Mouse (Mus musculus) cerebellum, adult 9-10 months (tissue): ENCODE results near the gene Rps11.
"Not testable (repeated sequence)": the region's sequence is repeated elsewhere in the genome, so short reads cannot be mapped to it uniquely, and the experiment has no call there.

Experiments used
- DNase-seq: peaks from one replicate; pipeline ENCODE4 v3.0.0; 2022

Gene Rps11

DNA sequence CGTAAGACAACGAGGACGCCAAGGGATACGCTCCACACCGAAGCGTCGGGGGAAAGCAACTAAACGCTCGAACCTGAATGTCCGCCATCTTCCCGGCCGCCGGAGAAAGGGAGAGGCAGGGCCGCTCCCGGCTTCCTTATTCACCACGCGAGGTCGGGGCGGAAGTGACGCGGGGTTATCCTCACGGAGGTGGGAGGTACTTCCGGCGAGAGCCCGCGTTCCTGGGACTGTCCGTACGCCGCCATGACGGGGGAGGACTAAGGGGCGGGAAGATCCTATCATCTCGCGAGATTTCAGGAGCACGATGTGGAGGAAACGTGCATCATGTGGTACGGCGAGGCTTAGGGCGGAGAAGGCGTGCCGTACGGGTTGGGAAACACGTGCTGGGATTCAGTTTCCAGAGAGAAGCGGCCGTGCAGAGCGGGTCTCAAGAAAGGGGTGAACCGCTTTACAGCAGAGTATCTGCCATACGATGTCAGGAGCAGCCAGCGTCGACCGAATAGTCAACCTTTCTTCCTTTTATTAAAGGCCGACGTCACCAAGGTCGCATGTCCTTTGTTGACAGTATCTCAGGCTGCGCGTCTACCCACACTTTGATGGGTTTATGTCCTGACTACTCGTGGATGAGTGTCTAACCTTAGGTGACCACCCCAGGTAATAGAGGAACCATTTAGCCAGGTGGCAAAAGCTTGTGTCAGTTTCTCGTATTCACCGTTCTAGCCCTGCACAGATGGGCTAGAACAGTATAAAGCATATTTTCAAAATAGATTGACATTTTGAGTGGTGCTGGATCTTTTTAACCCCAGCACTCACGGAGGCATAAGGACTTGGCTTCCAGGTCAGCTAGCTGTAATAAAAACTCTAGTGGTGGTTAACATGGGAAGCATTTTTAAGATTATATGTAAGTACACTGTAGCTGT lies at the start of gene Rps11:
Rps11 (minus strand) TSS at position 216 of the 920 bp plus-strand sequence.
- peak; percentile 99 for DNase-seq

DNA sequence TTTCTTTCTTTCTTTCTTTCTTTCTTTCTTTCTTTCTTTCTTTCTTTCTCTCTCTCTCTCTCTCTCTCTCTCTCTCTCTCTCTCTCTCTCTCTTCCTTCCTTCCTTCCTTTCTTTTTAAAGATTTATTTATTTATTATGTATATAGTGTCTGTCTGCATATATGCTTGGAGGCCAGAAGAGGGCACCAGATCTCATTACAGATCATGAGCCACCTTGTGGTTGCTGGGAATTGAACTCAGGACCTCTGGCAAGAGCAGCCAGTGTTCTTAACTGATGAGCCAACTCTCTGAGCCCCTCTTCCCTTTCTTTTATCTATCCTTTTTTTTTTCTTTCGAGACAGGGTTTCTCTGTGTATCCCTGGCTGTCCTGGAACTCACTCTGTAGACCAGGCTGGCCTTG lies 49.5 kb upstream of the Rps11 start:
- DNase-seq: not testable (repeated sequence)

DNA sequence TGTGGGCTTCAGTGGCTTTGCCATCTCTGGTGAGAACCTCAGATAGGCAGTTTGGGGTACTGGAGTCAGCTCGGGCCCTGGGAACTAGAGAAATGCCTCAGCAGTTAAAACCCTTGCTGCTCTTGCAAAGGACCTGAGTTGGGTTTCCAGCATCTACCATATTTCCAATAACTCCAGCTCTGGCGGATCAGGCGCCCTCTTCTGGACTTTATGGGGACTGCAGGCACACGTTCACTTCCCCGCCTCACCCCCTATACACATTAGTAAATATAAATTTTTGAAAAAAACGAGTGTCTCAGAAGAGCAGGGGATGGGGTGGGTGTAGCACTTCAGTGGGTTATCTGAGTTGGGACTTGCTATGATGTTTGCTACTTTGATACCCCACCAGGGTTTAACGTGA lies 48.7 kb upstream of the Rps11 start:
- DNase-seq: no peak

DNA sequence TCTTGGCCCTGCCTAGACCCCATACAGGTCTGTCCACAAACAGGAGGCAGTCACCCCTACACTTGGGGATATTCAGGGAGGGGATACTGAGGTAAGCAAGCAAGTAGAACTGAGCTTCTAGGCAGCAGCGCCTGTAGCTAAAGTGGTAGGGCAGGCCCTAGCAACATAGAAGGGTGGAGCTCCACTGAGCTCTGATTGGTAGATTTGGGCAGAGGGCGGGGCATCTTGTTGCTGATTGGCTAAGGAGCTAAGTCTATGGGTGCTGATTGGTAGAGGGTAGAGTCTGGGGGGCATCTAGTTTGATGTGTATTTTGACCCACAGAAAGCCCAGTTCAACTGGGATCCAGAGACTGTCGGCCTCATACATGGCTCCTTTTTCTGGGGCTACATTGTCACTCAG lies 45.3 kb upstream of the Rps11 start:
- peak; percentile 83 for DNase-seq

DNA sequence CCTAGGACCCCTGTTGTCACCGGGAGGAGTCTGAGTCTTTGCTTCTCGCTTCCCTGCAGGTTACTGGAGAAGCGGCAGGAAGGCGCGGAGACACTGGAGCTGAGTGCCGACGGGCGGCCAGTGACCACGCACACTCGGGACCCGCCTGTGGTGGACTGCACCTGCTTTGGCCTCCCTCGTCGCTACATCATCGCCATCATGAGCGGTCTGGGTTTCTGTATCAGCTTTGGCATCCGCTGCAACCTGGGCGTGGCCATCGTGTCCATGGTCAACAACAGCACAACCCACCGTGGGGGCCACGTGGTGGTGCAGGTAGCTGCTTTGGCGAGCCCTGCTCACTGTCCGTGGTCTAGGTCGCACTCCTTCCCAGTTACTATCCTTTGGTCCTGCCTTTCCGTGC lies 44.4 kb upstream of the Rps11 start:
- peak; percentile 81 for DNase-seq

DNA sequence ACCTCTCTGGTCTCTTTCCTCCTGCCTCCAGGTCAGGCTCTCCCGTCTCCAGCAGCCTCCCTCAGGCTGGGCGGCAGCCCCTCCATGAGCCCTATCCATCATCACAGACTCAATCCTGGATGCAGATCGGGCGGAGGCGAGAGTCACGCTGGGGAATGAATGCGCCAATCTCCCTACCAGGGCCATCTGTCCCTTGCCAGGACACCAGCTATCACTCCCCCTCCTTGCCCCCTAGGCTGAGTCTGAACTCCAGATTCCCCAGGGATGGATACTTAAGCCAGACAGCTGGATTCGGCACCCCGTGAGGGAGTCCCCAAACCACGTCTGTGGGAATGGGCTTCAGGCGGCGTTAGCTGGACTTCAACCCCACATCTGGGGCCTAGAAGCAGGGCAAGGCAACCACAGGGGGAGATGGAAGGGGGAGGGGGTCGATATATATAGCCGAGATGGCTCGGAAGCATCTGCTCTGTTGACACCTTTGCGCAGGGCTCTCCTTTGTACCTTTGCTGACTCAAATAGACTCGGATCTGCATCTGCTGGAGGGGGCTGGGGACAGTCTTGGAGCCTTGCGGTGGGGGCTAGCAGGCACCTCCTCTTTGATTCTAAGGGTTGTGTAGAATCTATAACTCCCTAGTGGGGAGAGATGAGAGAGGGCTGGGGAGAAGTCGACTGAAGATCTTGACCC lies 43.7 kb upstream of the Rps11 start:
- DNase-seq: peak; percentile 91

DNA sequence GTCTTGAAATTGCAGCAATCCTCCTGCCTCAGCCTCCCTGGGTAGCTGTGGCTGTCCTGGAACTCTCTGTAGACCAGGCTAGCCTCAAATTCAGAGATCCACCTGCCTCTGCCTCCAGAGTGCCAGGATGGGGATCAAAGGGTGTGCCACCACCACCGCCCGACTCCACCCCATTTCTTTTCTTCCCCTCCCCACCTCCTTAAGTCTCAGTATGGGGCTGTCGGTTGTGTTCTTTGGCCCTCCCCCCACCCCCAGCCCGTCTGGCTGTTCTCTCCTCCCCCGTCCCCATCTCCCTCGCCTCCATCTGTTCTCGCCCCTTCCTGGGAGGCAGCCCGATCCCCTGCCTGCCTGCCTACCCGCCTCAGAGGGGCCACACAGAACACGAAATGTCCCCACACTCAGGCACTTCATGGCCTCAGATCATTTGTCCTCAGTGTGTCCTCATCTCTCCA lies 42.7 kb upstream of the Rps11 start:
- DNase-seq: peak; percentile 77

DNA sequence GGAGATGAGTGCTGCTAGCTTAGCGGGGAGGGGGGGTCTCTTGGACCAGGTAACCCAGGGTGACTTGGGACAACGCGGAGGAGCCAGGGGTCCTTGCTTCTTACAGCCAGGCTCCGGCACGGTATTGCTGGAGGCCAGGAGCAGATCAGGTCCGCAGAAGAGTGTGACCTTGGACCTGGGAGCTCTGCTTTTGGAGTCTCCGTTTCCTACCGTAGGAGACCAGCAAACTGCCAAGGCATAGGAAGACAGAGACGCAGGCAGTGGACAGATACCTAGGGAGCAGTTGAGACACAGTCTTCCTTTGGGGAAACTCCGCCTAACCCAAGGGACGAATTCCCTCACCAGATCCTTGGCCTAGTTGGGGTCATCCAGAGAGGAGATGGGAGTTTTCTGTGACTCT lies 41.5 kb upstream of the Rps11 start:
- no peak for DNase-seq

DNA sequence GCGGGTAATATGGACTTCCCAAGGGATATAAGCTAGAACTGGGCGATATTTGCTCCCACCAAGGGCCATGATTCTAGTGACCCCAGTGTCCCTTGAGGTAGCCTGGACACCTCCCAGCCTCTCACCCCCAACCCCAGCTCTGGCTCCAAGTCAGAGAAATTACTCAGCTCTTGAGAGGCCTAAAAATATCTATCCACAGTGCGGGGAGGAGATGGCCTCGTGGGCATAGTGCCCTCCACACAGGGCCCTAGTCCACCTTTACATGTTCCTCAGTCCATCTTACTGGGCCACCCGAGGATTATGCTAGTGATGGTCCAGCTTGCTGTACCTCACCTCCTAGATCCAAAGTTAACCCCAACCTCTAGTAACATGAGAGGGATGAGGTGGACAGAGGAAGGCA lies 40.6 kb upstream of the Rps11 start:
- peak; percentile 84 for DNase-seq

DNA sequence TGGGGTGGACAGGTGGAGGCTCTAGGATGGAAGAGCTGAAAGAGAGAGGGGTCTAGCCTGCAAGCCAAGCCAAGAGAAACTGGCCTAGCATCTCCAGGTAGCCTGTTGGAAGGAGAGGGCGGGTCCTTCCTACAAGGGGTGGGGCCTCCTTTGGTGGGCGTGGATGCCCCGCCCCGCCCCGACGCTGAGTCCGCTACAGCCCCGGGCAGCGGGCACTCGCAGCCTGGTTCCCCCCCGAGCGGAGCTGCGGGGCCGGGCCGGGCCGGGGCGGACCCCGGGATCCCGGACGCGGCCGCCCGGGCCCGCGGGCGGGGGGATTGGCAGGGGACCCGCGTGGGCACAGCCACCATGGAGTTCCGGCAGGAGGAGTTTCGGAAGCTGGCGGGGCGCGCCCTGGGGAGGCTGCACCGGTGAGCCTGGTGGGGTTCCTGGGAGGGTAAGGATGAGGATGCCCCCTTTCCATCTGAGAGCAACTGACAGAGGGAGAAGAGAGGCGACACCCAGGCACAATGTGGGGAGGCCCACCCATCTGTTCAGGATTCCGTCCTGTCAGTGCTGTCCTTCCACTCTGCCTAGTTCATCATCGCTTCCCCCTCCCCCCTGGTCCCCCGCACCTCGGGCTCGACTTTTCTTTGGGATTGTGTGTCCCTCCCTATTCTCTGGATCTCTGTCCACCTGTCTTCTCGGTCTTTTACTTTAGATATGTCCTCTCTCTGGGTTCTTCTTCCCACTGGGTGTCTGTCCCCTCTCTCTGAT lies 39.7 kb upstream of the Rps11 start, which contains the start of gene Slc17a7:
Slc17a7 (plus strand) TSS at position 215 of the 756 bp plus-strand sequence.
- DNase-seq: peak; percentile 87

DNA sequence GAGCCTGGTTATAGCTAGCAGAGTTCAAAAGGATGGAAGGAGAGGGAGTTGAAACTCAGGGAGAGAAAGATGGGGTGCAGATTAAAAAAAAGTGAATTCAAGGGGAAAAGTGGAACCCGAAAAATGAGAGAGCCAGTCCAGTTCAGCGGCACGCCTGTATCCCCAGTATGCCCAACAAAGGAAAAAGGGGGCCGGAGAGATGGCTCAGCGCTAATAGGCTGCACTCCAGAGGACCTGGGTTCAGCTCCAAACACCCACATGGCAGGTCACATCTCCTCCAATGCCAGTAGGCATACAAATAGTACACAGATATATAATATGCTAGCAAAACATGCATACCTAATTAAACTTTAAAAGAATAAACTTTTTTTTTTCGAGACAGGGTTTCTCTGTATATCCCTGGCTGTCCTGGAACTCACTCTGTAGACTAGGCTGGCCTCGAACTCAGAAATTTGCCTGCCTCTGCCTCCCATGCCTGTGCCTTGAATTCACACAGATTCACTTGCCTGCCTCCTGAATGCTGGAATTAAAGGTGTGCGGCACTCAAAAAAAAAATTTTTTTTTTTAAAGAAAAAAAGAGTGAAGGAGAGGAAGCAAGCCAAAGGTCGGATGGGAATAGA lies 38.9 kb upstream of the Rps11 start:
- peak; percentile 69 for DNase-seq

DNA sequence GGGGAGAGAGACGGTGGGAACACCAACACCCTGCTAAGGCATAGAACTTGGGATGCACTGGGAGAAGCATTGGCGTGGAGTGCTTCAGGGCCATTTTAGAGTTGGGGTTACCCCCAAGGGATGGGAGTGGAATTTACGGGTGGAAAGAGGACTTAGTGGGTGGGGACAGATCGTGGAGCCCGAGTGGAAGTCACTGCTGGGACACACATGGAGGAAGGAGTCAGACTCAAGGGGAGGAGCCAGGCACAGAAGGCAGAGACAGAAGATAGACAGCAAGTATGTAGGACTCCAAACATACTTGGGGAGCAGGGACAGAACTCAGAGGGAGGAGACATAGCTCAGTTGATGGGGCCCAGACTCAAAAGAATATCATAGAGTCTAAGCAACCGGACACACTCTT lies 38.3 kb upstream of the Rps11 start:
- no peak for DNase-seq

DNA sequence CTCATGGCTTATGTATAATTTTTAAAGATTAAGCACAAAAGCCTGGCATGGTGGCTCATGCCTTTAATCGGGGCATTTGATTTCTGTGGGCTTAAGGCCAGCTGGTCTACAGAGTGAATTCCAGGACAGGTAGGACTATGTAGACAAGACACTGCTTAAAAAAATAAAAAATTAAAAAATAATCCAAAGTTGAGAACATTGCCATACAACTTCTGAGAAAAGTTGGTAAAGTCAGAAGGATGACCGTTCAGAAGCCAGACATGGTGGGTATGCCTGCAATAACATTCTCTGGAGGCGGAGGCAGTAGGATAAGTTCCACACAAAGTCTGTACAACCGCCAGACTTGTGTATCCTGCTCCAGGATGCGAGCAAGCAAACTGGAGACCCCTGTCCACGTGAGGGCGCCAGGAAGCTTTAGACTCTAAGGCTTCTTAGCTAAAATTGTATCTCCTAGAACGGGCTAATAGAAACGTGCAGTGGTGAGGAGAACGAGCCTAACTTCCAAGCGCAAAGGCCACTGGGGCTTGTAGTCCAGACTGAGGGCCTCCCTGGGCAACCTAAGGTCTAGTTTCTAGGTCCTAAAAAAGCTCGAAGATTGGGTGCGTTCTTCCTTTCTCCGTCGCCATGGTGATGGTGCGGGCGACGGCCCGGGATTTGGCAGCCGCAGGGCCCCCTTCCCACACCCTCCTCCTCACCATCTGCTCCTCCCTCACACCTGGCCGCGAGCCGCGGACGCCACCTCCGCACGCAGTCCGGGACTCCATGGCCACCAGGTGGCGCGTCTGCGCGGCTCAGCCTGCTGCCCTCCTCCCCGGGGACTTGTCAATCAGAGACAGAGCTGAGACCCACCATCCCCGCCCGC lies 37.6 kb upstream of the Rps11 start:
- peak; percentile 99 for DNase-seq

DNA sequence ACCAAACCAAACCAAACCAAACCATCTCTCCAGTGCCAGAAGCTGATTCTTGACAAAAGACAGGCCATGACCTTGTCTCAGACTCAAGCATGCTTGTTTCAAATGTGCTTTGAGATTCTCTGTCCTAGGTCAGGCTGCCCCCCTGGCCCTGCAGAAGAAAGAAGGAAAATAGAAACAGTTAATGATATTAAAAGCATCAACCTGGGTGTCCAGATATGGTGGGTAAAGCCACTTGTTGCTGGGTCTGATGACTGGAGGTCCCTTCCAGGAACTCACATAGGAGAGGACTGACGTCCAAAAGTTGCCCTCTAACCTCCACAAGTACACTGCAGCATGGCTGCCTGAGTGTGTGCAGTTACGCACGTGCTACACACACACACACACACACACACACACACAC lies 36.6 kb upstream of the Rps11 start:
- peak; percentile 73 for DNase-seq

DNA sequence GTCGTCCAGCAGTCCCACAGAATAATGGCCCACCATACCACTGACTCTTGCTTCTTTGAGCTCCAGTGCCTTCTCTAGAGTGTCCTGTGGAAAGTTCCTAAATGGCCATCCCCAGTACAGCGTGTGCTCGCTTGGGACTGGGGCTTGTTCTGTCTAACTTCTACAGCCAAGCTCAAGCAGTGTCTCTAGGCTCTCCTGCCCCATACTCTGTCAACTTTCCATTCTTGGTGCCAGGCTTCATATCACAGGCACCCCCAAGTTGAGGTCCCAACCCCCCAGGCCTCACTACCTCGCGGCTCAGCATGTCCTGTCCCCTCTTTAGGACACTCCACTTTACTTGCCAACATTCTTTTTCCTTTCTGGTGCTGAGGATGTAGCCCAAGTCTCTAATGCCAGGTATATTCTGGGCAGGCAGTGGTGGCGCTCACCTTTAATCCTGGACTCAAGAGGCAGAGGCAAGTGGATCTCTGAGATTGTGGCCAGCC lies 36.1 kb upstream of the Rps11 start:
- DNase-seq: peak; percentile 62

DNA sequence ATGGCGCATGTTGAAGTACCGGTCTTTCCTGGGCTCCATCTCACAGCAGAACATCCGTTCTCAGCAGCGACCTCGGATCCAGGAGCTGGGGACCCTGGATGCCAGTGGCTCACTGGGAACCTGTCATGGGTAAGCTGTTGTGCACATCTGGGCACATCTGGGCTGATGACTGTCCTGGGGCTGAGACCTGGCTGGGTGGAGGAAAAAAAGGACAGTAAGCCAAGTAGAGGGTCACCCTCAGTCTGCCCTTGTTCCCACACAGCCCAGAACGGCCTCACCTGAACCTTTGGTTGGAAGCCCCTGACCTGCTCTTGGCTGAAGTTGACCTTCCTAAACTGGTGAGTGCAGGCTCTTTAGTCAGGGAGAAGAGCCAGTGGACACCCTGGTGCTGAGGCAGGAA lies 34.8 kb upstream of the Rps11 start:
- DNase-seq: peak; percentile 63

DNA sequence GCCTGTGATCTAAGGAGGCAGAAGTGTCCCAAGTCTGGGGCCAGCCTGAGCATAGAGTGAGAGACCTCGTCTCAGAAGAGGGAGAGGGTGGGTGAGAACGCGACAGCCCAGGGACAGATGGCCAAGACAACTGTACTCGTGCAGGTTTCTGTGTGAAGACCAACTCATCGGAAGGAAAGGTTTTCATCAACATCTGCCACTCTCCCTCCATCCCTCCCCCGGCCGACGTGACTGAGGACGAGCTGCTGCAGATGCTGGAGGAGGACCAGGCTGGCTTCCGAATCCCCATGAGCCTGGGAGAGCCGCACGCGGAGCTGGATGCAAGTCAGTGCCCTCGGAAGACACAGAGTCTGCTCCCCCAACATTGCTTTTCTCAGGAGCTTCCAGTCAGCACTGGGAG lies 33.2 kb upstream of the Rps11 start:
- DNase-seq: peak; percentile 41

DNA sequence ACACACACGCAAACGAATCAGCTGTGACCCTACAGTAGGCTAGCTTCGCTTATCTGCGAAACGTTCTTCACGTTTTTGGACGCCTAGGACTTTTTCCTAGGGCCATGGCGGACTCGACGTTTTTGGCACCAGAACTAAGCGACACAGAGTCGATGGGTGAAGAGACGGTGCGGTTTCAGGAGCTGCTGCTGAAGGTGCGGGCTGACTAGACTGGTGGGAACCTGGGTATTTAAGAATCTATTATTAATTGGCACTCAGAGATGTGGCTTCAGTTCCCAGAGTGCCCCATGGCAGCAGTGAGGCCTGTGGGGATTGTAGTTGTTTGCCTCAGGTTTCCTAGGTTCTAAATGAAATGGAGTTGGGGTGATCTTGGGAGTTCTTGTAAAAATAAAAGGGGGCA lies 32.0 kb upstream of the Rps11 start:
- DNase-seq: peak; percentile 57

DNA sequence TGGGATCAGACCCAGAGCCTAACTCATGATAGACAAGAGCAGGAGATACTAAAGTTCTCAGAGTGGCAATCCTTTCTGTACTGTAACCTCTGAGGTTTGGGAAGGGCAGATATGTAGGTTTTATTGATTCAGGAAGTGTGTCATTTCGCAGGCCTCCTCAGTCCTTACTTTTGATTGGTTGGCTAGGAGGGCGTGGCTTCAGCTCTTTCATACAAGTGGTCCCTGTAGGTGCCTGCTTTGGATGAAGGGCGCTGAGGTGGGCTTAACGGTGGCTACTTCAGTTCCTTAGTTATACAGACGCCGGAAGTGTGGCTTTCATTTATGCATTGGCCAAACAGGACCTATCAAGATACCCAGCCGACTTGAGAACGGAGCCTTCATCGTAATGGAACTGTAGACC lies 31.4 kb upstream of the Rps11 start:
- peak; percentile 65 for DNase-seq

DNA sequence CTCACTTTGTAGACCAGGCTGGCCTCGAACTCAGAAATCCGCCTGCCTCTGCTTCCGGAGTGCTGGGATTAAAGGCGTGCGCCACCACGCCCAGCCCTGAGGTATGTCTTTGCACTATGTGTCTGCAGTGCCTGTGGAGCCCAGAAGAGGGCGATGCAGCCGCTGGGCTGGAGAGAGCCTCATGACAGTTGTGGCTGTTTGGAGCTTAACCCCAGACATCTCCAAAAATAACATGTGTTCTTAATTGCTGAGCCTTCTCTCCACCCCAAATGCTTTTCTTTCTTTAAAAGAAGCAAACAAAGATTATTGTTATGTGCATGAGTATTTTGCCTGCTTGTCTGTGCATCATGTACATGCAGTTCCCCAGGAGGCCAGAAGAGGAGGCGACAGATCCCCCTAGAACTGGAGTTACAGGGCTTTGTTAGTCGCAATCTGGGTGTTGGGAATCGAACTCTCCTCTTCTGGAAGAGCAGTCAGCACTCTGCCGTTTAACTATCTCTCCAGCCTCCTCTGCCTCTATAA lies 30.8 kb upstream of the Rps11 start:
- DNase-seq: peak; percentile 84
